Mouse (Mus musculus): Measurements from ENCODE around the gene Ssr1.

Gene Ssr1

GRCm38 (mm10) chr13:37993704-37994404 is at the start of gene Ssr1:
Ssr1 (minus strand) TSS chr13:37994217.
- peak; percentile 94 to 99 for DNase-seq (ENCODE audit: low spot score in 2 of 2)

- no peak for DNase-seq (ENCODE audit: low spot score in 2 of 2)
Observed at GRCm38 (mm10) chr13:38037811-38038210, 43.8 kb upstream of the Ssr1 start.

DNA sequence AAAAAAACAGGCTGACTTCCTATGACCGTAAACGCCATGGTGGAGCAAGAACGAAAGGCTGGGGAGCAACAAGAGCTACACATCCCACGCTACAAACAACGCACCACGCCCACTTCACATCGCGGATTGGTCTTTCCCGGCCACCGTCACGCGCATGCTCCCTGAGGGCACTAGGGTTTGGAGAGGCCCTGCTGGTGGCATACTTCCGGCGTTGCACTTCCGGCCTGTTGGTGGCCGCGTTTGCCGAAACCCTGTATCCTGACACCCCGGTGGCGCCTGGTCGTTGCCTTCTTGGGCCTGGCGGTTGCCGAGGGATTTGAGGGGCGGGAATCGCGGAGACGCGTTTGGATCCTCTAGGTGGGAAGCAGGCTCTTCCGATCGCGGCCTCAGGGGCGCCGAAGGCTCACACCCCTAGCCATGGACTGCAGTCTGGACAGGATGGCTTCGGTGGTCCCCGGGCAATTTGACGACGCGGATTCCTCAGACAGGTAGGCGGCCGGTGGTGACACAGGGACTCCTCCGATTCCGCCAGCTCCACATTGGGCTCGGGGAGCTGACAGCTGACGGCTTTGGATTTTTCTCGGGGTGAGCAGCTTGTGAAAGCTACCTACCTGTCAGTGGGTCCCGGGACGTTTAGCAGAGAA is 43.1 kb upstream of the Ssr1 start, which contains the start of gene Cage1:
Cage1 (minus strand) TSS at position 26 of the 644 bp plus-strand sequence.
- peak; percentile 95 to 97 for DNase-seq (ENCODE audit: low spot score in 2 of 2)

- peak; percentile 19 to 49 for DNase-seq (ENCODE audit: low spot score in 2 of 2)
Observed at GRCm38 (mm10) chr13:38036343-38037043, 42.5 kb upstream of the Ssr1 start, which contains the start of gene Riok1. Riok1 (plus strand) TSS chr13:38036995.

- no peak for DNase-seq (ENCODE audit: low spot score in 2 of 2)
Observed at GRCm38 (mm10) chr13:38028407-38028806, 34.4 kb upstream of the Ssr1 start.

- no peak for DNase-seq (ENCODE audit: low spot score in 2 of 2)
Observed at GRCm38 (mm10) chr13:38027618-38028248, 33.7 kb upstream of the Ssr1 start.

DNA sequence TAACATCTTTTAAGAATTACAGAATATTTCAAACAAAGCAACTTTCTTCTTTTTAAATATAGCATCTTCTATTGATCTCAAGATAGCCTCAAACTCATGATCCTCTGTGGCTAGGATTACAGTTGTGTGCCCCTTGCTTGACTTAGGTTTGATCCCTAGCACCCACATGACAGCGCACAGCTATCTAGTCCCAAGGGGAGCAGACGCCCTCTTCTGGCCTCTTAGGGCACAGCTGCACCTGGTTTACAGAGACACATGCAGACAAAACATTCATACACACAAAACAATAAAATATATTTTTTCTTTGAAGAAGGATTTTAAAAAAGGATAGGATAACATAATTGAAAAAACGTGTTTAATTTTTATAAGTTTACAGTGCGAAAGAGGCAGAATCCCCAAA is 31.9 kb upstream of the Ssr1 start:
- peak in 1 of 2 experiments; percentile 44 for DNase-seq (ENCODE audit: low spot score in 2 of 2)

DNA sequence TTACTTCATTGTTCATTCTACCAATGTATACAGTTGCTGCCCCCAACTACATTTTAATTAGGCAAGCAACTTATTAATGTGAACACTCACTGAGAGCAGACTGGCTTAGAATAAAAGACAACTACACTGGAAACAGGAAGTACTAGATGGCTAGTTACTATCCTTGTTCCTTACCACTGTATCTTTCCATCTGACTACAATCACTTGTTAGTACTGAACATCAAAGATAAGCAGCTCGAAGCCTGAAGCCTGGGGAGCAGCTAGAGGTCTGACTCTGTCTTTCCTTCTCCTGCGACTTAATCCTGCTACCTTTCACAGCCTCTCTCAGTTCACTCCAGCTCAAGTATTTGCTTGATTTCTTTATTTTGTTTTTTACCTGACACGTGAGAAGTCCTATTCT is 24.8 kb upstream of the Ssr1 start:
- no peak for DNase-seq (ENCODE audit: low spot score in 2 of 2)

- DNase-seq (ENCODE audit: low spot score in 2 of 2) = no peak
Observed at GRCm38 (mm10) chr13:38015591-38015990, 21.6 kb upstream of the Ssr1 start.

GRCm38 (mm10) chr13:38012436-38012835 is 18.4 kb upstream of the Ssr1 start:
- DNase-seq (ENCODE audit: low spot score in 2 of 2) = no peak

- DNase-seq (ENCODE audit: low spot score in 2 of 2) = peak; percentile 34 to 55
Observed at GRCm38 (mm10) chr13:38010444-38010910, 16.5 kb upstream of the Ssr1 start.

GRCm38 (mm10) chr13:38009721-38010408 is 15.8 kb upstream of the Ssr1 start:
- DNase-seq (ENCODE audit: low spot score in 2 of 2) = peak; percentile 44 to 57

DNA sequence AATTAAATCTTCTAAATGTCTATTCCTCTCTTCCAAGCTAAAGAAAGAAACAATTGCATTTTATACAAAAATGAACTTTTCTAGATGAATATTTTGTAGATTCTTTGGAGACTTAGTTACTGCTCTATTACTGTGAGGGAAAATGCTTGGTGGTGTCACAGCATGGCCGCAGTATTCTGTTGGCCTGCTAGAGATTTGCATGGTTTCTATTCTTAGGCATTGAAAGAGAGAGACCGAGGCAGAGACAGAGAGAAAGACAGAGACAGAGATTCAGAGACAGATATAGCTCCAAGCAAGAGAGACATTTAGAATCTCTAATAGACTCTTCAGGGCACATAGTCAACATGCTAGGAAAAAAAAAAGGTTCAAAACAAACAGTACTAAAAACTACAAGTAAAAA is 14.0 kb upstream of the Ssr1 start:
- DNase-seq (ENCODE audit: low spot score in 2 of 2) = no peak

GRCm38 (mm10) chr13:38002461-38002860 is 8.4 kb upstream of the Ssr1 start:
- no peak for DNase-seq (ENCODE audit: low spot score in 2 of 2)

- no peak for DNase-seq (ENCODE audit: low spot score in 2 of 2)
Observed at GRCm38 (mm10) chr13:37999713-38000112, 5.7 kb upstream of the Ssr1 start.

DNA sequence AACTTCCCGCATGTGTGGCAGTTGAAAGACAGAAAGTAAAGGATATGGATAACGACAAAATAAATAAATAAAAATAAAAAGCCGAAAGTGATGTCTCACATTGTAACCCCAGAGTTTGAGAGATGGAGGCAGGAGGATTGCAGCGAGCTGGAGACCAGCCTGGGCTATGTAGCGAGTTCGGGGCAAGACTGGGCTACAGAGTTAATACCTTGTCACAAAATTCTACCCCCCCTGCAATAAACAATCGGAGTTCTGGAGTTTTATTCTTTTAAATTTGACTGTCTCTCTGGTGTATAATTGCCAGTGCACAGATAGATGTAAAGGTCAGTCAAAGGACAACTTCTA is 360 bp upstream of the Ssr1 start:
- DNase-seq (ENCODE audit: low spot score in 2 of 2) = no peak

- DNase-seq (ENCODE audit: low spot score in 2 of 2) = peak in 1 of 2 experiments; percentile 43
Observed at GRCm38 (mm10) chr13:37993376-37993703, 677 bp downstream of the Ssr1 start.

DNA sequence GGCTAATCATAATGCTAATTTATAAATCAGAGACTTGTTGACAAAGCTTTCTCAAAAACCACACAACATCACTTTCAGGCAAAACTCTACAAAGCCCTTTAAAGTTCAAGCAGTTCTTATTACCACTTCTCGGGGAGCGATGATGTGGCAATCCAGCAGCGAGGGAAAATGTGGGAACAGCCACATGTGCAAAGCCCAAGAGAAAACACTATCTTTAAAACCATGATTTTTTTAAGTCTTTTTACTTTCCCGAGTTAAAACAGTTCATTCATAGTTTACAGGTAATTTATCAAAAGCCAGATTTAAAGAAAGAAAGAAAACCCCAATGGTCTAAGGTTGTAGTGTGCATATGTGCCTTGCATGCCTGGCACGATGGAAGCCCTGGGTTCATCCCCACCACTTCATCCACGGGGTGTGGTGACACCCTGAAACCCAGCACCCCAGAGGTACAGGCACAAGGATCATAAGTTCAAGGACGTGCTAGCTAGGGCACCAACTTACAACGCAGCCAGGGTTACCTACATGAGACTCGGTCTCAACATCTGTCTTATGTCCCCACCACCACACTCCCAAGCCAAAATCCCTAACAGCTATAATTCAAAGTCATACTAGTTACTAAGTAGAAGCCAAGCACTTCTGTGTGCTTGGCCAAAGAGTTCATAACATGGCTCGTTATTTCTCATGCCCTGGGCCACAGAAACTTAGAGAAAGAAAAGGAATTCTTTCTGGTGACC is 1.2 kb downstream of the Ssr1 start:
- DNase-seq (ENCODE audit: low spot score in 2 of 2) = no peak

- DNase-seq (ENCODE audit: low spot score in 2 of 2) = peak in 1 of 2 experiments; percentile 3
Observed at GRCm38 (mm10) chr13:37989701-37990100, 4.3 kb downstream of the Ssr1 start.

GRCm38 (mm10) chr13:37986166-37986565 is 7.9 kb downstream of the Ssr1 start:
- DNase-seq (ENCODE audit: low spot score in 2 of 2) = no peak

DNA sequence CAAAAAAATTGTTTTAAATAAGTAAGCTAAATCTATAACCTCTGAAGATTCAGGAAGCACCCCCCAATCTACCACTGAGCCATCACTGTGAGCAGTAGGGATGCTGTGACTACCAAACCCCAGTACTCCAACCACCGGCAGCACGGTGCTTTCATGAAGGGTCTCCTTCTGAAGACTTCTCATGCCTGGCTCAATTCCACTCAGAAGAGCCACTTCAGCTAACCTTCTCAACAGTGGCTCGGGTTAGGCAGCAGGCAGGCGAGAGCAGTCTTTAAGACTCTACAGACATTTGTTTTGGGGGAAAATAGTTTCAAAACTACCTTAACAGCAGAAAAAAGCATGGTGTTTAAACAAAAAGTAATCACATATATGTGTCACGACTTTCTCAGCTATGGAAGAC is 13.0 kb downstream of the Ssr1 start:
- DNase-seq (ENCODE audit: low spot score in 2 of 2) = peak in 1 of 2 experiments; percentile 7
